Mouse (Mus musculus) C3H10T1/2 (cell line): ENCODE measurements around the gene Tbc1d10c. TPM values are rescaled to one million over a fixed set of nuclear protein-coding genes. Genes with fewer than 3 reads are reported as not detected.

Experiments
- polyA plus RNA-seq, 2 experiments: library from polyadenylated mRNA; unstranded; fragments of >200 nt; fragmentation: generic; extraction: Trizol; gene quantifications; one replicate each; pipeline ENCODE4 v1.2.1; 2012; ENCODE audit warnings: missing spikeins in 2 of 2

Tbc1d10c gene
- polyA plus RNA-seq, result 1 to 10 TPM in 1 of 2 experiments, under 1 TPM in 1; 0.63 to 1.7 TPM

DNA sequence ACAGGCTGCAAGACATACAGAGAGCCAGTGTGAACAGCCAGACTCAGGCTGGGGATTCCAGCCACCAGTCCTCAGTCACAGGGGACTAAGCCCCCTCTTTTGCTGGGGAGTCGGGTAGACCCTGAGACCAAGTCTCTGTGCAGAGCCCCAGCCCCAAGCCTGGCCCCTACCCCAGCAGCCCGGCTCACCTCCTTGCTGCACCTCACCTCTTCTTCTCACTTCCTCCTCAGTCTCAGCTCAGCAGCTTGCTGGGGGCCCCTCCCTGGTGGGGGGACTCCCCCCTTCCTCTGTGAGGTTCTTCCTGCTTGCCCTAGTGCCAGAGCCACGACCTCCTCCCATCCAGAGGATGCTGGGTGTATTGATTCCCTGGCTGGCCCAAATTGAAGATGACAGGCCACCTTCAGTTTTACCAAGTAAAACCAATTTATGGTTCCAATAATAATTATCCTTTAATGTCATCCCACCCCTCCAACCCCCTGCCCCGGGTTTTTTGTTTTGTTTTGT is at the start of gene Tbc1d10c:
Gene Tbc1d10c (minus strand): TSS at position 454 of the 504 bp plus-strand sequence.

DNA sequence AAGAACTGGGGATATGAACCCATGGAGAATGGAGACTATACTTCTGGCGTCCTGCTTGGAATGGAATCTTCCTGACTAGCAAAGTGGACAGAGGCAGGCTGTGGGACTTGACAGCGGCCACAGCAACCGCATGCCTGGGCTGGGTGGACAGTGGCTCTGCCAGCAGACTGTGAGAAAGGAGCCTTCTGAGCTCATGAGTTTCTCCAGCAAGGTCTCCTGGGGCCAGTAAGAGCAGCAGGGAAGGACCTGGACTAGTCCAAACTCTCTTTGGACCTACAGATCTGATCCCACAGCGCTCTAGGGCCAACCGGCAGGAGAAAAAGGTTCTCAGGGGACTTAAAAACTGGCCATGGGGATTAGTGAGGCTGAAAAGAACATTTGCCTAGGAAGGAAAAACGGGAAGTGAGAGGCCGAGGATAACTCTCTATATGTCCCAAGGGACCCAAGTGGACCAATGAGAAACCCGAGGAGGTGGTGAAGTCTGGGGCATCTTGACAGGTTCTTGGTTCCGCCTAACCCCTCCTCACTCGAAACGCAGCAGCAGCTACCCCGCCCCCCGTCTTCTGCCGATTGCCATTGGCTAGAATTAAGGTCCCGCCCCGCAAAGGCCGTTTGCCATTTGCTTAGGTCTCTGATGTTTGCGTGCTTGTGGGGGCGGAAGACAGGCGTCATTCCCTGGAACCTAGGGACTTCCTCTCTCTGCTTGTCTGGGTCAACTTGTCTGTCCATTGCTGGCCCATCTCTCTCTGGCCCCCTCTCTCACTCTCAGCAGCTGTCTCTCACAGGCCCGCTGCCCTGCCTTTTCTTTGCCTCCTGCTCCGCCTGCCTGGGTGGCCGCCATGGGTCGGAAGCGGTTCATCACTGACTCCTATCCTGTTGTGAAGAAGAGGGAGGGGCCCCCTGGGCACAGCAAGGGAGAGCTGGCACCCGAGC is 40.4 kb upstream of the Tbc1d10c start, which contains the start of gene Pold4:
Gene Pold4 (plus strand): TSS at position 647 of the 933 bp plus-strand sequence.

DNA sequence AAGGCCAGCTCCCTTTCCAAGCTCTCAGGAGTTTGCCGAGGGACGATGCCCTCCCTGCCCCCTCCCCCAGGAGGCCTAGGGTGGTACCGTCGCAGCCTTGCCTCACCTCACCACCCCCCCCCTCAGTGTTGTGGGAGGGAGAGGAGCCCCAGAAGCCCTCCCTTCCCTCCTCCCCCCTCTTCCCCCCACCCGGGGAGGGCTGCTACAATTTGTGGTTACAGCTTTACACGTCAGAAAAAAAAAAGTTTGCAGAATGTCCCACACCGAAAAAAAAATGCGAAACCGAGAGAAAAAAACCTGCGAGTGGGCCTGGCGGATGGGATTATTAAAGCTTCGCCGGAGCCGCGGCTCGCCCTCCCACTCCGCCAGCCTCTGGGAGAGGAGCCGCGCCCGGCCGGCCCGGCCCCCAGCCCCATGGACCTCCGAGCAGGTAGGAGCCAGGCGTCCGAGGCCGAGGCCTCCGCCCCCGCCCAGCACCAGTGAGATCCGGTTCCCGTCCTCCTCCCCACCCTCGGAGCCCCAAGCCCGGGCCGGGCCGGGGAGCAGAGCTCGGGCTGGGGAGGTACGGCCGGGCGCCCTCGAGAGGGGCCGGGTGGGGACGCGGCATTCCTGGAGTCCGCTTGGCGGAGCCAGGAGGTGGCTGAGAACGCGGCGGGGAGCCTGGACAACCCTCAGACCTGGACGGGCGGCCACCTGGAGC is 23.1 kb upstream of the Tbc1d10c start, which contains the start of the genes Clcf1 and AC109138.7:
Gene Clcf1 (plus strand): TSS at position 168 of the 700 bp plus-strand sequence.
Gene AC109138.7 (plus strand): TSS at position 287 of the 700 bp plus-strand sequence.

DNA sequence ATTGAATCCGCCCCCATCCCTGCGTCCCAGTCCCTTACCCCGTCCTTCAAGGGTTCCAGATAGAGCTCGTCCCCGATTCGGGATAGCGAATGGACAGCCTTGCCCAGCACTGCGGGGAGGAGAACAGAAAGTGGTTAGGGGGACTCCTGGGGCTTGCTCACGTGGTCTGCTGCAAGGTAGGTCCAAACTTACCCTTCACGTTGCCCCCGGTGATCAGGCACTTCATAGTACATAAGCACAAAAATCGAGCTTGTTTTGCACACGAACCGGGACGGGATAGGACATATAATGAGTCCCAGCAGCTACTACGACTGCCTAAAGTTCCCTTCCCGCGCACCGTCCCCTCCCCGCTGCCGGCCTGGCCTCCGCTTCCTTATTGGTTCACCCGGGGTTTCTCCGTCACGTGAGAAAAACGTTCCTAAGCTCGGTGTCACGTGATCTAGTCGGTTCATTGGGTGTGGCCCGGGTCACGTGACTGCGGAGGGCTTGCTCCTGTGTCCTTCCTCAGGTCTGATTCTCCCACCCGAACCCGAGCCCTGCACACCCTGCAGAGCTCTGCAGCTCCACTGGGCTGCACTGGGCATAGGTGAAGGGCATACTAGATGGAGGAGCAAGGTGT is 10.3 kb upstream of the Tbc1d10c start, which contains the start of gene Rad9a:
Gene Rad9a (minus strand): TSS at position 372 of the 619 bp plus-strand sequence.

DNA sequence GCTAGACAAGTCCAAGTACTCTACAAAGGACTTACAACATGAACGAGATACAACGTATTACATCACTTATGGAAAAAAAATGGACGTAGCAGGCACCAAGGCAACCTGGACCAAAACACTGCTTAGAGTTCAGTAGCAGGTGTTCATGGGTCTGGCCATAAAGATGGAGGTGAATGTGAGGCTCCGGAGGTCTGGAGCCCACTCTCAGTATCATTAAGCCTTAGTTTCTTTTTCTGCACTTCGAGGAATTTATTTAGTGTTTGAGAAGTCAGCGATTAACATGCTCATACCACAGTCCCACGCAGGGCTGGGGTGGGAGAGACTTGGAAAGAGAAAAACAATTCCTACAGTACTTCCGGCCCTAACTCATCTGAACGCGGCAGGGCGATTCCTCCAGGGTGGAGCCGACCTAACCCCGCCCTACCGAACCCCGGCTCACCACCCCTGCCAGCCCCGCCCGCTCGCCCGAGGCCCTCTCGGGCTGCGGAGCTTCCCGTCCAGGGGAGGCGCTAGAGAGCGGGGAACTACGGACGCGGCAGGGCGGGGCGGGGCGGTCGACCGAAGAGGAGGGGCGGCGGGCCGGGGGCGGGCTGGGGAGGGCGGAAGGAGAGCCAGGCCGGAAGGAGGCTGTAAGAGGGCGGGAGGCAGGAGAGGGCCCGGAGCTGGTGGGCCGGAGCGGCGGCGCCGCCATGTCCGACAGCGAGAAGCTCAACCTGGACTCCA is 605 bp upstream of the Tbc1d10c start, which contains the start of gene Ppp1ca:
Gene Ppp1ca (plus strand): TSS at position 538 of the 723 bp plus-strand sequence.

DNA sequence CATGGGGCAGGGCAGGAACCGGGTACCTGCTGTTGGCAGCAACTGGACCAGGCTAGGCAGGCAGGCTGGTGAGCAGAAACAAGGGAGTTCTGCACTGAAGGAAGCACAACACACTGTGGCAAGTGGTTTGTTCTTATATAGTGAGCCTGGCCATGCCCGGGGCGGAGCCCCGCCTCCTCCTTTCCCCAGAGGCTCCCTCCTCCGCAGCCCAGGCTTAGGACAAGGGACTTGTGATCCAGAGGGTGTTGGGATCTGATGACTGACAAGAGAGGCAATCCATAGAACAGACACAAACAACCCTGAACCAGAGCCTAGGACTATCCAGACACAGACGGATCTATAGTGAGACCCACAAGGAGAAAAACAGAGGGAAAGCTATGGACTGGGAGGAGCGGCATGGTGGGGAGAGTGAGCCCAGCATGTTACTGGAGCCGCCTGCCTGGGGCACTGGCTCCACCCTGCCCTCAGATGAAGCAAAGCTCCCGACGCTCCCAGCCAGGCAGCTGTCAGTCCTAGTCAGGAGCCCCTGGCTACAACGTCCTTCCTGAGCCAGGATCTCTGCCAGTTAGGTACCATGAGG is 15.6 kb downstream of the Tbc1d10c start, which contains the start of gene Carns1:
Gene Carns1 (minus strand): TSS at position 112 of the 580 bp plus-strand sequence.

DNA sequence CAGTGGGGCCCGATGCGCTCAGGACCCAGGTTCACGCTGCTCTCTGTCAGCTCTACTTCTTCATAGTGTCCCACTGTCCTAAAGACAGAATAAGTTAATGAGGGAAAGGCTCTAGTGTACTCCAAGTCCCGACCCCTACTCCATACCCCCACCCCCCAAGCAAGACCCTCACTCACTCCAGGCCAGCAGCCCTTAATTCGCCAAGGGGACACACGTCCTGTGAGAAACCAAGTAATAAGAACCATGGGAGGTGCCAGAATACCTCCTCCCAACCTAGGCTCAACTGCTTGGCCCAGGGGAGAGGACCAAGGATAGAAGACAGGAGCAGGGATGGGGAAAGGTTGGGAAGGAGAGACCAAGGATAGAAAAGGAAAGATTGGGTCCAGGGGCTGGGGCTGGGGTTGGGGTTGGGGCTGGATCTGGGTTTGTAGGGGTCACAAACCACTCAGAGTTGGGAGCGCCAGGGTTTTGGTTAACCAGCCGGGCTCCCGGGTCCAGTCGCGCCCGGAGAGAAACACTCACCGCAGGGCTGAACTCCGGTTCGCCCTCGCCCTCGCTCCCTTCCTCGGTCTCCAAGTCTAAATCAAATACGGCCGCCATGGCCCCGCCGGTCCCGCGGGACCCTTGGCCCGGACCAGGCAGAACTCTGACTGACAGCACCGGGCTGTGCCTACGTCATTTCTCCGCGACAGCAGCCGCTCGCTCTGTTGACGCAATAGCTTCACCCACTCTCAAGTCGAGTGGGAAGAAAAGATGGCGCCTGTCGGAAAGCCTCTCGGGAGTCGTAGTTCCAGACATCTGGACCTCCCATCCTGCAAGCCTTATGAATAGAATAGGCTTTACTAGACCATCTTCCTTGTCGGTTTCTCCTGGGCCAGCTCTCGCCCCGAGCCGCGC is 28.2 kb downstream of the Tbc1d10c start, which contains the start of gene Rps6kb2:
Gene Rps6kb2 (minus strand): TSS at position 709 of the 897 bp plus-strand sequence.

DNA sequence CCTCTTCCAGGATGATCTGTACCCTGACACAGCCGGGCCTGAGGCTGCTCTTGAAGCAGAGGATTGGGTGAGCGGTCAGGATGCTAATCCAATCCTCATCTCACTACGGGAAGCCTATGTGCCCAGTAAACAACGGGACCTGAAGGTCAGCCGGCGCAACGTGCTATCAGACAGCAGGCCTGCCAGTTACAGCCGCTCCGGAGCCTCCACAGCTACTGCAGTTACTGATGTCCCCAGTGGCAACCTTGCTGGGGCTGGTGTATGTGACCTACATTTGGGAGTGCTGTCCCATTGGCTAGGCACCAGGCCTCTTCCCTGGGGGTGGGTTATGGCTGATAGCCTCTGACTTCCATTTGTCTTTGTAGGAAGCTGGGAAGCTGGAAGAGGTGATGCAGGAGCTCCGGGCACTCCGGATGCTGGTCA is 37.8 kb downstream of the Tbc1d10c start, which contains the start of gene Ptprcap:
Gene Ptprcap (plus strand): TSS at position 373 of the 423 bp plus-strand sequence.

DNA sequence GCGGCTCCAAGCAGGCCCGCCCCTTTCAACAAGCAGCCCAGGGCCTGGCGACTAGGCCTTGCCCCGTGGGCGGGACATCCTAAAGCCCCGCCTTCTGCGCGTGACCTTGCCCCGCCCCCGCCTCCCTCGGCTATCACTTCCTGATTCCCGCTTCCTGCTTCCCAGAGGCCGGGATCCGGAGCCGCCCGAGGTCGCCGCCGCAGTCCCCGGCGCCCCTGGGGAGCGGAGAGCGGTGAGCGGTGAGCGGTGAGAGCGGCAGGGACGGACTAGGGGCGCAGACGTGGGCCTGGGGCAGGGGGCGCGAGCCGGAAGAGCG is 42.6 kb downstream of the Tbc1d10c start, which contains the start of gene Coro1b:
Gene Coro1b (plus strand): TSS at position 129 of the 316 bp plus-strand sequence.

DNA sequence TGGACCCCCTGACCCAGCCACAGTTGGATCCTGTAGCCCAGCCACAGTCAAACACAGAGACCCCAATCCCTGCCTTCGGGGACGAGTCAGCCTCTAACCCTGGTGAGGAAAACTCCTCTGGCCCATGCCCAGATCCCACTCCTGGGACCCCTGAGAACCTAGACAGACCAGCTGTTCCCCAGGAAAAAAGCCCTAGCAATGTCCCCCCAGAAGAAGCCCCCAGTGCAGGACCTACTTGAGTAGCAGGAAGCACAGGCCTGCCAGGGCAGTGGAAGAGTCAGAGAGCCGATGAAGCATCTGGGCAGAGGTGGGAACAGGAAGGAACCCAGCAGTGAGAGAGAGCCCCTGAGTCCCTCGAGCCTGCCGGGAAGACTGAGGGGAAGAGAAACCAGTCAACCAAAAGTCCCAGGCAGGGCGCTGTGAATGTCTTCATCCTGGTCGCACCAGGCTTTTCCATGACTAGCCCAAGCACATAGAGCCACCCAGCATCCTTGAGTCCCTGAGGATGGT is 47.3 kb downstream of the Tbc1d10c start, which contains the start of gene Cabp4:
Gene Cabp4 (minus strand): TSS at position 275 of the 510 bp plus-strand sequence.

DNA sequence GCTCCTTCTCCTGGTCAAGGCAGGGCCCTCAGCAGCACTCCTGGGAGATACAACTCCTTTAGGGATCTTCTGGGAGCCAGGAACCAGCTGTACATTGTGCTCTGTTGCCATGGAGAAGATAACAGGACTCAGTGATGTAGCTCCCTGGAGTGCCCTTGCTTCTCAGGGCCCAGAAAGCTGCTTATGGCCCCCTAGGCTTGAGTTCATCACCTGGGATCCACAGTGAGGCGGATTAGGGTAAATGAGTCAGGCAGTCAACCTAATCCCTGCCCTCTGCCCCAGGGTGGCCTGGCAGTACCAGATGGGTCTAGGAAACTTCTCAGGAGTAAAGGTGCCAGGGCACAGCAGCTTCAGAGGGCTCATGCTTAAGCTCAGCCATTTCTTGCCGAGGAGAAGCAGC is 51.6 kb downstream of the Tbc1d10c start, which contains the start of gene Gpr152:
Gene Gpr152 (plus strand): TSS at position 342 of the 400 bp plus-strand sequence.

Other genes with a start within 250 kb of the Tbc1d10c start
- gene Aldh3b3, start 232.6 kb downstream of the Tbc1d10c start, polyA plus RNA-seq, result under 1 TPM in 1 of 2 experiments, not detected in 1; 0.01 TPM
- not detected for gene Aldh3b2, start 219.0 kb downstream of the Tbc1d10c start, polyA plus RNA-seq
- 10 to 100 TPM in 1 of 2 experiments, 1 to 10 TPM in 1; 7.4 to 28.3 TPM for gene Acy3, start 204.7 kb downstream of the Tbc1d10c start, polyA plus RNA-seq
- under 1 TPM in 1 of 2 experiments, not detected in 1; 0.05 TPM for gene Tbx10, start 198.5 kb downstream of the Tbc1d10c start, polyA plus RNA-seq
- gene Nudt8, start 190.7 kb downstream of the Tbc1d10c start, polyA plus RNA-seq, result 10 to 100 TPM; 41.3 to 59.9 TPM
- gene Gm49405, start 190.7 kb downstream of the Tbc1d10c start, polyA plus RNA-seq, result 1 to 10 TPM in 1 of 2 experiments, under 1 TPM in 1; 0.19 to 1.4 TPM
- gene Doc2g, start 188.0 kb downstream of the Tbc1d10c start, polyA plus RNA-seq, result 1 to 10 TPM in 1 of 2 experiments, under 1 TPM in 1; 0.41 to 4.0 TPM
- gene Ndufv1, start 178.5 kb downstream of the Tbc1d10c start, polyA plus RNA-seq, result 100 to 1,000 TPM; 253 to 401 TPM
- gene Gstp1, start 153.3 kb downstream of the Tbc1d10c start, polyA plus RNA-seq, result 1,000 to 10,000 TPM in 1 of 2 experiments, 100 to 1,000 TPM in 1; 849 to 1,247 TPM
- gene Gstp2, start 145.3 kb downstream of the Tbc1d10c start, polyA plus RNA-seq, result 10 to 100 TPM in 1 of 2 experiments, 1 to 10 TPM in 1; 1.8 to 13.9 TPM
- under 1 TPM; 0.15 to 0.18 TPM for gene Gstp3, start 131.7 kb downstream of the Tbc1d10c start, polyA plus RNA-seq
- not detected for gene Cabp2, start 109.7 kb downstream of the Tbc1d10c start, polyA plus RNA-seq
- 100 to 1,000 TPM in 1 of 2 experiments, 10 to 100 TPM in 1; 86.0 to 148 TPM for gene Cdk2ap2, start 94.1 kb downstream of the Tbc1d10c start, polyA plus RNA-seq
- 10 to 100 TPM; 48.2 to 61.6 TPM for gene Pitpnm1, start 91.3 kb downstream of the Tbc1d10c start, polyA plus RNA-seq
- gene Aip, start 65.4 kb downstream of the Tbc1d10c start, polyA plus RNA-seq, result 100 to 1,000 TPM; 201 to 241 TPM
- gene Gpr152, start 51.5 kb downstream of the Tbc1d10c start, polyA plus RNA-seq, result under 1 TPM in 1 of 2 experiments, not detected in 1; 0.09 TPM
- under 1 TPM; 0.14 to 0.38 TPM for gene Cabp4, start 47.3 kb downstream of the Tbc1d10c start, polyA plus RNA-seq
- 100 to 1,000 TPM; 256 to 440 TPM for gene Coro1b, start 42.7 kb downstream of the Tbc1d10c start, polyA plus RNA-seq
- gene Ptprcap, start 37.7 kb downstream of the Tbc1d10c start, polyA plus RNA-seq, result 1 to 10 TPM; 6.5 to 9.5 TPM
- 10 to 100 TPM; 28.6 to 29.9 TPM for gene Rps6kb2, start 27.9 kb downstream of the Tbc1d10c start, polyA plus RNA-seq
- 10 to 100 TPM in 1 of 2 experiments, 1 to 10 TPM in 1; 1.8 to 16.2 TPM for gene Carns1, start 15.8 kb downstream of the Tbc1d10c start, polyA plus RNA-seq
- 1,000 to 10,000 TPM in 1 of 2 experiments, 100 to 1,000 TPM in 1; 727 to 1,261 TPM for gene Ppp1ca, start 781 bp upstream of the Tbc1d10c start, polyA plus RNA-seq
- 10 to 100 TPM; 25.1 to 36.1 TPM for gene Rad9a, start 10.4 kb upstream of the Tbc1d10c start, polyA plus RNA-seq
- 10 to 100 TPM in 1 of 2 experiments, 1 to 10 TPM in 1; 7.5 to 24.4 TPM for gene Clcf1, start 23.0 kb upstream of the Tbc1d10c start, polyA plus RNA-seq
- 1 to 10 TPM in 1 of 2 experiments, not detected in 1; 3.9 TPM for gene AC109138.7, start 23.1 kb upstream of the Tbc1d10c start, polyA plus RNA-seq
- gene Pold4, start 40.6 kb upstream of the Tbc1d10c start, polyA plus RNA-seq, result 100 to 1,000 TPM; 131 to 165 TPM
- 10 to 100 TPM in 1 of 2 experiments, 1 to 10 TPM in 1; 7.4 to 30.3 TPM for gene Ssh3, start 77.9 kb upstream of the Tbc1d10c start, polyA plus RNA-seq
- 1 to 10 TPM in 1 of 2 experiments, under 1 TPM in 1; 0.77 to 4.5 TPM for gene Ankrd13d, start 91.9 kb upstream of the Tbc1d10c start, polyA plus RNA-seq
- 10 to 100 TPM; 37.7 to 44.4 TPM for gene Grk2, start 114.9 kb upstream of the Tbc1d10c start, polyA plus RNA-seq
- gene Kdm2a, start 207.0 kb upstream of the Tbc1d10c start, polyA plus RNA-seq, result 10 to 100 TPM in 1 of 2 experiments, 1 to 10 TPM in 1; 3.2 to 33.4 TPM
- 10 to 100 TPM; 48.3 to 66.3 TPM for gene Rhod, start 248.1 kb upstream of the Tbc1d10c start, polyA plus RNA-seq